ENCODE assay signal across 13 mouse cellular contexts in the genomic region with DNA sequence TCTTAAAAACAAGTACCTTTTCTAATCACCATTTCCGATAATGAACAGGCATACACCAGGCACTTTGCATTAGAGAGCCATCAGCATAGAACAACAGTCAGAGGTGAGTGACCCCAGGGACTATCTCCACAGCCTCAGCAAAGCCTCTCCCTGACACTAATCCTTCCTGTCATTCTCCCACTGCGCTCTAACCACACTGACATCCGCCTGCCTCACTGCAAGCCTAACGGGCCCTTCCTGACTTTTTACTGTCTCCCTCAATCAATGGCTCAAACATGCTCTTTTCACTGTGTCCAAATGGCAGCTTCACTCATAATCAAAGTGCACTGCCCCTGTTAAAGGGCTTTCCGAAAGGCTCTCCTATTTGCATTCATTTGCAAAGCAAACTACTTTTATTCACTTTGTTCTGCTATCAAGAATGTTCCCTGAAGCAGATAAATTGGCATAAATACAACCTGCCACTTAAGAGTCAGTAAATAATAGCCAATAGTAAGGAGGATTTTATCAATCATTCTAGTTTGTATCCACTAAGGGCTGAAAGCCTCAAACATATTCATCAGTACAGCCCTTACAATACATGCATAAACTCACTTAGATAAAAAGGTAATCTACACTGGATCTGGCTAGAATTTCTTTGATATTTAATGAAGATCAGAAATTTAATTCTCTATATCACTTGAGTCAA.
DNase-seq lines count a peak whose midpoint lies in the region; ATAC-seq and TF ChIP-seq lines count a peak whose summit lies in the region.
"Had no signal": no experiment of that assay in that cellular context is flagged by ENCODE, and none has a peak within 500 bp of the region (broad histone marks: within the 10 kb centered on the region; RNA-seq: fewer than 3 reads in every experiment).

No protein-coding gene starts in this region.

- H3K27me3 ChIP-seq in embryonic facial prominence, embryonic 14.5 days (replicated peaks; ENCODE audit: control insufficient read depth, insufficient read depth, low read length): no peaks in the 10 kb centered on the region
- H3K27me3 ChIP-seq in hindbrain, postnatal 0 days (ENCODE audit: insufficient read depth, low read length): no peaks in the 10 kb centered on the region
- H3K27me3 ChIP-seq: kidney, embryonic 15.5 days; liver, embryonic 15.5 days had no signal

- 33% methylated on average over 5 of the region's 5 CpGs for WGBS in embryonic facial prominence, embryonic 14.5 days
- 14% methylated on average over 5 of the region's 5 CpGs for WGBS in hindbrain, postnatal 0 days

- H3K9ac ChIP-seq in embryonic facial prominence, embryonic 14.5 days (ENCODE audit: low read depth, low read length): no peak overlapping the region
- no peak overlapping the region for H3K9ac ChIP-seq in hindbrain, postnatal 0 days (replicated peaks; ENCODE audit: low read length)
- H3K9ac ChIP-seq: kidney, embryonic 15.5 days; liver, embryonic 15.5 days had no signal

- peak; percentile 34 for DNase-seq in heart, adult 11 months
- DNase-seq in heart, postnatal 10 days: no peak
- peak; percentile 53 for DNase-seq in embryonic facial prominence, embryonic 14.5 days (ENCODE audit: low spot score)
- peak; percentile 7 for DNase-seq in hindbrain, postnatal 0 days (ENCODE audit: low spot score)
- peak; percentile 83 for DNase-seq in retina, embryonic 14.5 days (ENCODE audit: low spot score)
- DNase-seq in cerebellum, postnatal 10 days: no peak
- DNase-seq in ovary, postnatal 14 days (ENCODE audit: low spot score): no peak
- DNase-seq: B cell, adult 2 months; layer of hippocampus, adult 9-11 months; left cerebral cortex, postnatal 4 days had no signal

- no peak overlapping the region for H3K27ac ChIP-seq in embryonic facial prominence, embryonic 14.5 days (replicated peaks; ENCODE audit: low read depth, low read length)
- H3K27ac ChIP-seq in hindbrain, postnatal 0 days: no peak overlapping the region
- H3K27ac ChIP-seq: kidney, embryonic 15.5 days; liver, embryonic 15.5 days had no signal

- H3K4me3 ChIP-seq in embryonic facial prominence, embryonic 14.5 days (ENCODE audit: low read depth, low read length): no peak overlapping the region
- H3K4me3 ChIP-seq in hindbrain, postnatal 0 days (ENCODE audit: low read length): no peak overlapping the region
- H3K4me3 ChIP-seq: kidney, embryonic 15.5 days; liver, embryonic 15.5 days had no signal

- H3K36me3 ChIP-seq in embryonic facial prominence, embryonic 14.5 days (ENCODE audit: control insufficient read depth, insufficient read depth, low read length): no peaks in the 10 kb centered on the region
- H3K36me3 ChIP-seq in hindbrain, postnatal 0 days (ENCODE audit: insufficient read depth, low read length): no peaks in the 10 kb centered on the region
- H3K36me3 ChIP-seq: kidney, embryonic 15.5 days; liver, embryonic 15.5 days had no signal

- ATAC-seq in embryonic facial prominence, embryonic 14.5 days (ENCODE audit: low read depth): peak; percentile 62; the same call in 1 of the 2 replicates
- no peak for ATAC-seq in hindbrain, postnatal 0 days
- no peak for ATAC-seq in monocyte, adult 5-6 weeks (replicated peaks; ENCODE audit: insufficient number of reproducible peaks, low FRiP score, low TSS enrichment, poor library complexity, severe bottlenecking)

- intact Hi-C loops in heart, postnatal 10 days (cut with DNase I): no loop called here

- H3K9me3 ChIP-seq in embryonic facial prominence, embryonic 14.5 days (ENCODE audit: control insufficient read depth, low read length): no peaks in the 10 kb centered on the region
- no peaks in the 10 kb centered on the region for H3K9me3 ChIP-seq in hindbrain, postnatal 0 days (ENCODE audit: low read length)
- H3K9me3 ChIP-seq: kidney, embryonic 15.5 days; liver, embryonic 15.5 days had no signal

- no peaks in the 10 kb centered on the region; the same call in 1 of the 2 replicates for H3K4me1 ChIP-seq in embryonic facial prominence, embryonic 14.5 days (ENCODE audit: control insufficient read depth, insufficient read depth, low read length)
- H3K4me1 ChIP-seq in hindbrain, postnatal 0 days (ENCODE audit: insufficient read depth, low read length): no peaks in the 10 kb centered on the region
- H3K4me1 ChIP-seq: liver, embryonic 15.5 days had no signal

- no peak overlapping the region for H3K4me2 ChIP-seq in embryonic facial prominence, embryonic 14.5 days (ENCODE audit: low read depth, low read length)
- no peak overlapping the region for H3K4me2 ChIP-seq in hindbrain, postnatal 0 days (ENCODE audit: low read depth, low read length)
- H3K4me2 ChIP-seq: kidney, embryonic 15.5 days; liver, embryonic 15.5 days had no signal

- no peak for TF ChIP-seq CTCF in hindbrain, postnatal 0 days (IDR thresholded peaks at IDR 0.05; ENCODE audit: low read depth)

Comparison
In these comparisons a context has a peak if more than half of its experiments do, and no peak if none do; other contexts are left out.
1. DNase-seq: peak in heart, adult 11 months (single experiment), embryonic facial prominence, embryonic 14.5 days (single experiment), hindbrain, postnatal 0 days (single experiment) and retina, embryonic 14.5 days (single experiment); none in heart, postnatal 10 days (0 of 2), cerebellum, postnatal 10 days (0 of 2) and ovary, postnatal 14 days (single experiment).